Mouse (Mus musculus): Measurements from ENCODE around the gene Ilkap.

DNA sequence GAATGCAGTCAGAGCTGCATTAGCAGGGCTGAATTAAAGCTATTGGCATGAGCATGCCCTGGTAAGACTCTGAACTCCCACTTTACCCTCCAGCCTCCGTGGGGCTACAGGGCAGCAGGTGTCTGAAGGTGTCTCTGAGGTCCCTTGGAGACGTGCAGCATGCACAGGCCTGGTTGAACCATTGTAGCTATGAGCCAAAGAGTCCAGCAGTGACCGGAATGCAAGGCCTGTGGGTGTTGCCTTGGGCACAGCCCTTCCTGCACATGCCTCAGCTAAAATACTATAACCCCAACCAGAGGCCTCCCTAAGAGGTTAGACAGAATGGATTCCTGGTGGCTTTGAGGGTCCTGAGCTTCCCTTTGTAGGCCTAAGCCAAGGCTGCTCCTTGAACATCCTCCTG lies 47.4 kb downstream of the Ilkap start:
- TF ChIP-seq CTCF (IDR thresholded peaks at IDR 0.05; ENCODE audit: borderline replicate concordance, extremely low read depth, insufficient read depth, insufficient read length), result no peak
- no peak for TF ChIP-seq POLR2A (IDR thresholded peaks at IDR 0.05; ENCODE audit: borderline replicate concordance, extremely low read depth, insufficient read depth, insufficient read length, poor library complexity, severe bottlenecking)

Data from brain, embryonic 14.5 days (tissue).